Mouse (Mus musculus) right cerebral cortex, adult 2 months (tissue): ENCODE results near the gene Cntn2.

Source experiments
- DNase-seq, 2 experiments: peaks; one replicate each; pipeline ENCODE4 v3.0.0; 2021 to 2022; ENCODE audit warnings: low spot score in 2 of 2

The Cntn2 gene

DNA sequence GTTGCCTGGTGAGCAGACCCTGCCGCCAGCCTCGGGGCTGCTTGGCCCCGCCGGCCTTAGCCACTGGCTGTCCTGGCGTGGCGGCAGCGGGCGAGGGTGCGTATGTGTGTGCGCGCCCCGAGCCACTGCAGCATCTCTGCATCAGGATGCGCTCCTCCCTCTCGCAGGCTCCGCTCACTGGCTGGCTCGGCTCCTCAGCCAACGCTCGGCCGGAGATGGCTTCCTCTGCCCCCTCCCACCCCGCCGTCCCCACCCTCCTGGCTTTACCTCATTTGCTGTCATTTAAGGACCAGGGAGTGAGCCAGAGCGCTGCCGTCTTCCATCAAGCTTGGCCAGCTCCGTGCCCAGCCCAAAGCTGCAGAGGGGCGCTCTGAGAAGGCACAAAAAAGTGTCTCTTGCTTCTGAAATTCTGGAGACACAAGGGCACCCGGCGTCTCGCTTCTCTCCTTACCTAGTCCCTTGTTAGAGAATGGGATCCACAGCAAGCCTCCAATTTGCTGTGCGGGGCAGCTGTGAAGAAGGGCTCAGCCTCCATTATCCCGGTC is at the start of gene Cntn2:
TSS of gene Cntn2 (minus strand) at position 495 of the 545 bp plus-strand sequence.
- peak; percentile 71 to 76 for DNase-seq

GRCm38 (mm10) chr1:132592145-132592544 is 49.1 kb upstream of the Cntn2 start:
- DNase-seq: no peak

DNA sequence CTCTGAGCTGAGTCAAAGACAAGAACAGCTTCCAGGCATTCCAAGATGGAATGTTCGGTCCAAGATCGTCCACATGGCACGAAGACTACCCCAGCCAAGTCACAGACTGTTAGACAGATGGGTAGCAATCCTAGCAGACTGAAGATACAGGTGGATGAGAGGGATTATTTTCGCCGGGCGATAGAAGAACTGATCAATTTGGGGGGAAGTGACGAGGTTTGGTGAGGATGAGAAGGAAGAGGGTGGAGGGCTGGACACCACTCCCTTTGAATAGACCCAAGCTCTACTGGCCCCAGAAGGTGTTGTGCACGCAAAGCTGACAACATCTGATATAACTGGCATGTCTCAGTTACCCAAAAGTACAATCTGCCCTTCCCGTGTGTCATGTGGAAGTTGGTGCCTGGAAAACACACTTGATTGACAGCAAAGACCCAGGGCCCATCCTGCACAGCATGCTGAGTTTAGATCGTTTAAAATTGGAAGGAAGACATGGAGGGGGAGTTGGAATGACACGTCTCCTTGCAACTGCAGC is 48.4 kb upstream of the Cntn2 start:
- no peak for DNase-seq

DNA sequence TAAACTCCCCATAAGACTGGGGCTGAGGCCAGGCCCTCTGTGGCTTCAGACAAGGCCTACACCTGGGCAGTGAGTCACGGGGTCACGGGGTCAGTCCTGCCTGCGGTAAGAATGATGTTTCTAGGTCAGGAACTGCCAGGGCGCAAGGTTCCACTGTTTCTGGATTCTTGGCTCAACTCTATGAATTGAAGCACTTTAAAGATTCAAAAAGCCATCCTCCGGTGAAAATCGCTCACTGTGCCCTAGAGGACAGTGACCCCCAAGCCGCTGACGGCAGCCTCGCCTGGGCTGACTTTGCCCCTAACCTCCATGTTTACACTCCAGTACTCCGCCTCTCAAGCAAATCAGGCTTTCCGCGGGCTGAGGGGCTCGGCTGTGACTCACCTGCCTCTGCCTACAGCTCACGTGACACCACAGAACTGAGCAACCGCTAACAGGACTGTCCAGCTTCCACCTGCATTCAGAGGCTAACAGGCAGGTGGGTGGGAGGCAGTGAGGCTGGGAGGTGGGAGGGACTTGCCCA is 43.7 kb upstream of the Cntn2 start:
- no peak for DNase-seq

DNA sequence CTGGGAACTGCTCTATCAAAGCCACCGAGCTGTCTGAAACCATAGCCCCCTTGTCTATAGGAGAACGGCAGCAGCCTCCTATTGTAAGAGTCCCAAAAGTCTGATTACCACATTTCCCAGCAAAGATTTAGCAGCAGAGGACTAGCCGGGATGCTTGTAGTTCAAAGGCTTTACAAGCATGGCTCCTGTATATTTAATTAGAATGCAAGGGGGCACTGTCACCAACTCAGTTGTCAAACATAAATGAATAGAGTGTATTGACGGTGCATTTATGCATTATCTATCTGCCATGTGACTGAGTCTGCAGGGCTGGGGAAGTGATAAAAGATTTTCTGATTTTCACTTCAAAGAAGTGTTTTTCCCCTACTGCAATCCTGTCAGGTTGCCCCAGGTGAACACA is 42.3 kb upstream of the Cntn2 start:
- no peak for DNase-seq

- no peak for DNase-seq
Observed at GRCm38 (mm10) chr1:132582998-132583604, 40.0 kb upstream of the Cntn2 start.

DNA sequence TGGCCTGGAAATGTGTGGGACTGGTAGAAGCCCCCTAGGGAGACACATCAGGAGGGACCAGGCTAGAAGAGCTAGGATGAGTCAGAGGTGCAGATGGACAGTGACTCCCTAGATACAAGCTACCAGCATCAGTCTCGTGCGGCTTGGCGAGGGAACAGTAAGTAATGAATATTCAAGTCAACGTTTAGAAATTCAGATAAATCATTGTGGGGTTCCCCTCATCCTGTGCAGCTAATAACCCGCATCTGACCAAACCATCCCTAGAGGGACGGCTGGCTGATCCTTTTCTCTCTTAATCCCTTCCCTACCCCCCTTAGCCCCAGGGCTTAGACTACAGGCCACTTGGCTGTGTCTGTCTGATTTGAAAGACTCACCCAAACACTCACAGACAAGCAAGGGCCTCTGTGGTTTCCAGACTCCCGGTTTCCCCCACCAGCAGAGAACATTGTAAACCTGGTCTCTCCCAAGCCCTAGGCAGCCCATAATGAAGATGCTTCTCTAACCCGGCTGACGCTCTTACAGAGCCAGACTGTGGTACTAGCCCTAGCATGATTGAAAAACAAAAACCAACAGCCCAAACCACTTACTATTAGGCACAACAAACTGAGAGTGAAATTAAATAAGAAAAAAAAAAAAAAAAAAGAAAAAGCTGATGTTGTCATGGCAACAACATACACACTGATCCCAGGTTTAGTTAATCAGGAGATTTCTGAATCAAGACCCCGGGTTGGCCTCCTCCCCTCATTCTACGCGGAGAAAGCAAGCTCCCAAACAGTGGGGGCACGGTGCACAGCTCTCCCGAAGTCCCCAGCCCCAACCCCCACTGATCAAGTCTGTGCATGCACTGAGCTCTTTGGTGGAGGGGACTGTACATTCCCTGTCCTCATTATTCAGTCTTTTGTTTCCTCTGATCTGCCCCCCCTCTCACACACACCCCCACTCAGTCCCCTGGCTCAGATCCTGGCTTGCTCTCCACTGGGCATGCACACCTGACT is 39.1 kb upstream of the Cntn2 start:
- DNase-seq: no peak

- DNase-seq: no peak
Observed at GRCm38 (mm10) chr1:132580063-132580462, 37.0 kb upstream of the Cntn2 start.

- DNase-seq: no peak
Observed at GRCm38 (mm10) chr1:132576845-132577244, 33.8 kb upstream of the Cntn2 start.

DNA sequence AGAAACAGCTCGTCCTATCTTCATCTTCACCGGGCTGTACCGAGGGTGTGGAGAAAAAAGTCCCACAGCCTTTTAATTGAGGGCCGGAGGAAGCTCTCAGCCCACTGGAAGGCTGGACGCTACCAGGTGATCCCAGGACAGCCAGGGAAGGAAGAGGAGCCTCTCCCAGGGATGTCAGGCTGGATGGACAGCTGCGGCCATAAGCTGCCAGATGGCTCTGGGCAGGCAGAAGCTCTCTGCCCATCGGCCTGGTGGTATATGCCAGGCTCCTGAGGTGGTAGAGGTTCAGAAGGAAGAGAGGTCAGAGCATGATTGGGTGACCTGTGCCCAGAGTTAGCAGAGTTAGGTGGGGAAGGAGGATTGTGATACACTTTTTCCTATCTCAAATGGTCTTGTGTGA is 29.8 kb upstream of the Cntn2 start:
- no peak for DNase-seq

- no peak for DNase-seq
Observed at GRCm38 (mm10) chr1:132571613-132572012, 28.6 kb upstream of the Cntn2 start.

- no peak for DNase-seq
Observed at GRCm38 (mm10) chr1:132570906-132571305, 27.9 kb upstream of the Cntn2 start.

DNA sequence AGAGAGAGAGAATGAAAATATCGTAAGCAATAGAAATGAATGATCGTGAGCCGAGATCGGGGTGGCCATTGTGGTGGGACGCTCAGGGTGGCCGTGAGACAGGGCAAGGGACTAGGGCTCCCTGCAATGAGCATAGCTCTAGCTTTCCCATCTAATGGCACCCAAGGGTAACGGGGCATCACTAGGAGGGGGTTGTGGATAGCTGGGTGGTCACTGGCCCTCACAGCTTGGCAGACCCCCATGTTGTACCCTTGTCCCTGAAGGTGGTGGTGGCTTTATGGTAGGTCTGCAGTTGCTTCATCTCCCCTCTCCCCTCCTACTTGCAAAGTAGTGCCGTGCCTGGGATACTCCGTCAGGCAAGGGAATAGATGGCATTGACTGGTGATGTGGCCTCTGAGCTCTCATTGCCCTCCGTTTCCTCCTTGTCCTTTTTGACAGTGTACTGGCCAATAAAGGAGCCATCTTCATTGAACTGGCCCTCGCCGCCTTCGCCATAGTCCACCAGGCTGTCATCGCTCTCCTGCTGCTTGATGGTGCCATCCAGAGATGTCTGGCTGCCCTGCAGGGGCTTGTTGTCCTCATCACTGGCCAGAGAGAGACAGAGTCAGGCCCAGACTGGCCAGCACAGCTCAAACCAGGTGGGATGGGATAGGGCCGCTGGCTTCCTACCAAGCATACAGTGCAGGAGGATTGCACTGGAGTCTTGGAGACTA is 27.2 kb upstream of the Cntn2 start:
- DNase-seq: no peak

GRCm38 (mm10) chr1:132569516-132569915 is 26.5 kb upstream of the Cntn2 start:
- DNase-seq: no peak

- no peak for DNase-seq
Observed at GRCm38 (mm10) chr1:132567336-132568125, 24.5 kb upstream of the Cntn2 start.

GRCm38 (mm10) chr1:132565766-132566165 is 22.7 kb upstream of the Cntn2 start:
- DNase-seq: no peak

- DNase-seq: no peak
Observed at GRCm38 (mm10) chr1:132564946-132565345, 21.9 kb upstream of the Cntn2 start.

DNA sequence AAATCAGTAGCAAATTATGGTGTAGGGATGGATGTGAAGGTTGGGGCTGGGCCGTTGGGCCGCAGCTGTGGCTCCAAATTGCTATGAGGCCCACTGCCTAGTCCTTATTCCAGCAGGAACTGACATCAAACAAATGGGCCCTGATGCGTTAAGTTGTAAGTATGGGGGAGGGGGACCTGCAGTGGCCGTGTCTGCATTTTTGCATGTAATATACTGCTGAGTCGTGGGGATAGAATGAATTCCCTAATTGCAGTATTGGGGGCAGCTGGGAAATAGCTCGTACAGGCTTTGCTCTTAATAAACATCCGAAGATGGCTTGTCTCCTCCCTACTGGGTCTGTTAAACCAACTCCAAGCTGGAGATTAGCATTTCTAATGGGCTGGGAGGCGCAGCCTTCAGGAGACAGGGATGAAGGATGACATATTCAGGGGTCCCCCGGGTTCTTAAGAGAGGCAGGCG is 19.3 kb upstream of the Cntn2 start:
- no peak for DNase-seq

GRCm38 (mm10) chr1:132560907-132561700 is 18.0 kb upstream of the Cntn2 start:
- DNase-seq: no peak

DNA sequence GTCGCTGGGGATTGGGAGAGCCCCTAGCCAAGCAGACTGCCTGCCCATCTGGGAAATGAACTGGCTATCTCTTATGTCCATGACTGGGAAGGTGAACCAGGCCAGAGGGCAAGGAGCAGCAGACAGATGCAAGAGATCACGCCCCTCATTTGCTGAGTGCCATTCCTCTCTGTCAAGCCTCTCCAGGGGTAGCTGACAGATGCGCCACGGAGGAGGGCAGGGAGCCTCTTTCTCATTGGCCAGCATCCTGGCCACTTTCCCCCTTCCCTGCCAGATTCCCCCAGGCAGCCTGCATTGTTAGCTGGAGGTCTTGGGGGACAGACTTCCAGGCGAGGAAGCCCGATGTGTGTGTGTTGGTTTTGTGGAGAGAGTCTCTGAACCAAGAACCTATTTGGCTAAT is 16.0 kb upstream of the Cntn2 start:
- DNase-seq: no peak
